Mouse (Mus musculus): ENCODE measurements around the gene Sirt7. TPM values are rescaled to one million over a fixed set of nuclear protein-coding genes. Genes with fewer than 3 reads are reported as not detected.

Sirt7 gene
- polyA plus RNA-seq, 1 experiment from 2014 or later, result 38.8 TPM

- H3K27ac ChIP-seq, result no peak overlapping the region
- peak overlapping the region; percentile 95 for H3K4me3 ChIP-seq (replicated peaks; ENCODE audit: low read depth, low read length)
- no peaks in the 10 kb centered on the region for H3K27me3 ChIP-seq (ENCODE audit: insufficient read depth, low read length)
- DNase-seq (ENCODE audit: low spot score) (no peak), ATAC-seq (replicated peaks; ENCODE audit: low FRiP score, low read depth) (no peak)
- H3K4me1 ChIP-seq (replicated peaks; ENCODE audit: insufficient read depth, low read length), result peaks cover 8% of the 10 kb centered on the region; the same call in 1 of the 2 replicates
- H3K9me3 ChIP-seq (replicated peaks; ENCODE audit: low read length), result no peaks in the 10 kb centered on the region
- H3K9ac ChIP-seq (ENCODE audit: low read depth, low read length), result peak overlapping the region; percentile 3; the same call in 1 of the 2 replicates
- peaks cover 31% of the 10 kb centered on the region for H3K36me3 ChIP-seq (ENCODE audit: insufficient read depth, low read length)
- TF ChIP-seq CTCF (IDR thresholded peaks at IDR 0.05; ENCODE audit: low read depth), result no peak
- WGBS, result 26% methylated on average over 5 of the region's 5 CpGs
- peak overlapping the region; percentile 90 for H3K4me2 ChIP-seq (ENCODE audit: low read length)
Observed at GRCm38 (mm10) chr11:120574278-120574600, 50.8 kb downstream of the Sirt7 start.

- peak; percentile 53 for DNase-seq (ENCODE audit: low spot score)
- ATAC-seq (replicated peaks; ENCODE audit: low FRiP score, low read depth), result peak; percentile 0; the same call in 1 of the 2 replicates
- Histone ChIP-seq H3K27me3 (ENCODE audit: insufficient read depth, low read length) (no peaks in the 10 kb centered on the region), H3K4me3 (replicated peaks; ENCODE audit: low read depth, low read length) (peak overlapping the region; percentile 95), H3K4me1 (replicated peaks; ENCODE audit: insufficient read depth, low read length) (peaks cover 7% of the 10 kb centered on the region; the same call in 1 of the 2 replicates), H3K27ac (peak overlapping the region; percentile 96), H3K9ac (ENCODE audit: low read depth, low read length) (peak overlapping the region; percentile 84), H3K36me3 (ENCODE audit: insufficient read depth, low read length) (peaks cover 26% of the 10 kb centered on the region), H3K9me3 (replicated peaks; ENCODE audit: low read length) (no peaks in the 10 kb centered on the region), H3K4me2 (ENCODE audit: low read length) (peak overlapping the region; percentile 90)
- no peak for TF ChIP-seq CTCF (IDR thresholded peaks at IDR 0.05; ENCODE audit: low read depth)
- 0% methylated on average over 23 of the region's 23 CpGs for whole genome bisulfite sequencing
Observed at GRCm38 (mm10) chr11:120573585-120574277, 51.3 kb downstream of the Sirt7 start.

DNA sequence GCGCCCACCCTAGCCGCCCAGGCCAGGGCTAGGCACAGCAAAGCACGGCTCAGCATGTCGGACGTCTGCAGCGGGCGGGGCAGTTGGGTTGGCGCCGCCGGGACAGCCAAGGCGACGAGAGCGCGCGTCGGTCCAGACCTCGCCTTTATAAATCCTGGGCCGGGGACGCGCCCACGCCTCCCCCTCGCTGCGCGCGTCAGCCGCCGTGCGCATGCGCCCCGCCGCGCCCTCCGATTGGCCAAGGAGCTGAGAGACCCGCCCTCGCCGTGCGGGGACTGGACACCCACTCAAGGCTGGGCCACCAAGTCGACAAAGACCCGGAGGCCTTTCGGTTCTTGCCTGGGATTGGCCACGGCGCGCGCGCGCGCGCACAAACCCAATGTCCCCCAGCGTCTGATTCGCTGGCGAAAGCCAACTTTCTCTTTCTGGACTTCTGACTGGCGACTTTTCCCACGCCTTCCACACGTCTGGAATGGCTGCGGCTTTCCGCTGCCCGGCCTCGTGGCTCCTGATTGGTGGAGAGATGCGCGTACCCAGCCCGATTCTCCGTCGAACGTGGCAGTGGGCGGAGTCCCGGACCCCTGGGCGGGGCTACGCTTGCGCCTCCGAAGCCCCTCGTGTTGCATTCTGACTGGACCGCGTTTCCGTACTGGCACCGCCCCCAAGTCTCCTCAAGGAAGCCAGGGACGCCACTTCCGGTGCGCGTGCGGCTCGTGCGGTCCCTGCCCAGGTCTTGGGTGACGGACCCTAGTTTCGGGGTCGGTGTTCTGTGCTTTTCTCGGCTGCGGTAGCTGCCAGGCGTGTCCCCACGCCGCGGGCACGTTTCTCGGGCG, 52.1 kb downstream of the Sirt7 start, which contains the start of gene P4hb:
Gene P4hb, minus strand, starts transcription at position 502 of the 833 bp plus-strand sequence.
- WGBS, result under 1% methylated on average over 87 of the region's 94 CpGs
- Histone ChIP-seq H3K27me3 (ENCODE audit: insufficient read depth, low read length) (no peaks in the 10 kb centered on the region), H3K4me2 (ENCODE audit: low read length) (peak within 1 kb of the TSS; percentile 90), H3K36me3 (ENCODE audit: insufficient read depth, low read length) (peaks cover 26% of the 10 kb centered on the region), H3K4me1 (replicated peaks; ENCODE audit: insufficient read depth, low read length) (peaks cover 7% of the 10 kb centered on the region; the same call in 1 of the 2 replicates), H3K4me3 (replicated peaks; ENCODE audit: low read depth, low read length) (peak within 1 kb of the TSS; percentile 95), H3K9ac (ENCODE audit: low read depth, low read length) (peak within 1 kb of the TSS; percentile 93), H3K27ac (peak within 1 kb of the TSS; percentile 96), H3K9me3 (replicated peaks; ENCODE audit: low read length) (no peaks in the 10 kb centered on the region)
- peak; percentile 100 for DNase-seq (ENCODE audit: low spot score)
- peak; percentile 95 for ATAC-seq (replicated peaks; ENCODE audit: low FRiP score, low read depth)
- no peak for TF ChIP-seq CTCF (IDR thresholded peaks at IDR 0.05; ENCODE audit: low read depth)

GRCm38 (mm10) chr11:120572417-120572751, 52.7 kb downstream of the Sirt7 start:
- Histone ChIP-seq H3K4me2 (ENCODE audit: low read length) (peak overlapping the region; percentile 62), H3K4me1 (replicated peaks; ENCODE audit: insufficient read depth, low read length) (peaks cover 7% of the 10 kb centered on the region; the same call in 1 of the 2 replicates), H3K36me3 (ENCODE audit: insufficient read depth, low read length) (peaks cover 29% of the 10 kb centered on the region), H3K9ac (ENCODE audit: low read depth, low read length) (peak overlapping the region; percentile 93), H3K4me3 (replicated peaks; ENCODE audit: low read depth, low read length) (peak overlapping the region; percentile 95), H3K27ac (peak overlapping the region; percentile 87), H3K27me3 (ENCODE audit: insufficient read depth, low read length) (no peaks in the 10 kb centered on the region), H3K9me3 (replicated peaks; ENCODE audit: low read length) (no peaks in the 10 kb centered on the region)
- under 1% methylated on average over 22 of the region's 24 CpGs for WGBS
- ATAC-seq (replicated peaks; ENCODE audit: low FRiP score, low read depth), result peak; percentile 26; the same call in 1 of the 2 replicates
- DNase-seq (ENCODE audit: low spot score), result no peak
- peak; percentile 9; the same call in 1 of the 2 replicates for TF ChIP-seq CTCF (IDR thresholded peaks at IDR 0.05; ENCODE audit: low read depth)

GRCm38 (mm10) chr11:120571754-120572416, 53.2 kb downstream of the Sirt7 start:
- Histone ChIP-seq H3K27ac (peak overlapping the region; percentile 87), H3K27me3 (ENCODE audit: insufficient read depth, low read length) (no peaks in the 10 kb centered on the region), H3K4me1 (replicated peaks; ENCODE audit: insufficient read depth, low read length) (peaks cover 7% of the 10 kb centered on the region; the same call in 1 of the 2 replicates), H3K36me3 (ENCODE audit: insufficient read depth, low read length) (peaks cover 34% of the 10 kb centered on the region), H3K9ac (ENCODE audit: low read depth, low read length) (peak overlapping the region; percentile 93), H3K9me3 (replicated peaks; ENCODE audit: low read length) (no peaks in the 10 kb centered on the region), H3K4me3 (replicated peaks; ENCODE audit: low read depth, low read length) (peak overlapping the region; percentile 95), H3K4me2 (ENCODE audit: low read length) (peak overlapping the region; percentile 62)
- TF ChIP-seq CTCF (IDR thresholded peaks at IDR 0.05; ENCODE audit: low read depth), result no peak
- 6% methylated on average over 11 of the region's 11 CpGs for WGBS
- DNase-seq (ENCODE audit: low spot score) (no peak), ATAC-seq (replicated peaks; ENCODE audit: low FRiP score, low read depth) (no peak)

GRCm38 (mm10) chr11:120571122-120571521, 53.9 kb downstream of the Sirt7 start:
- no peak for TF ChIP-seq CTCF (IDR thresholded peaks at IDR 0.05; ENCODE audit: low read depth)
- 63% methylated on average over 3 of the region's 3 CpGs for WGBS
- H3K4me2 ChIP-seq (ENCODE audit: low read length), result peak overlapping the region; percentile 62
- peak overlapping the region; percentile 95; the same call in 1 of the 2 replicates for H3K4me3 ChIP-seq (replicated peaks; ENCODE audit: low read depth, low read length)
- DNase-seq (ENCODE audit: low spot score) (no peak), ATAC-seq (replicated peaks; ENCODE audit: low FRiP score, low read depth) (no peak)
- H3K27me3 ChIP-seq (ENCODE audit: insufficient read depth, low read length), result no peaks in the 10 kb centered on the region
- H3K9me3 ChIP-seq (replicated peaks; ENCODE audit: low read length), result no peaks in the 10 kb centered on the region
- H3K9ac ChIP-seq (ENCODE audit: low read depth, low read length), result peak overlapping the region; percentile 93; the same call in 1 of the 2 replicates
- no peak overlapping the region for H3K27ac ChIP-seq
- peaks cover 7% of the 10 kb centered on the region; the same call in 1 of the 2 replicates for H3K4me1 ChIP-seq (replicated peaks; ENCODE audit: insufficient read depth, low read length)
- peaks cover 40% of the 10 kb centered on the region for H3K36me3 ChIP-seq (ENCODE audit: insufficient read depth, low read length)

Small RNA genes lying within 50 kb of the gene (microRNA-seq; reads per million reads assigned to microRNA genes)
- 0.80 reads per million for gene Mir6936

Other genes with a start within 250 kb of the Sirt7 start
- 21.9 and 26.6 TPM in 2 replicates for gene Faap100, start 246.5 kb downstream of the Sirt7 start, polyA plus RNA-seq (2015; fragmentation: Nextera tagmentation; extraction: Ambion mirVana)
- 21.0 and 23.3 TPM in 2 replicates for gene Nploc4, start 187.5 kb downstream of the Sirt7 start, polyA plus RNA-seq (2015; fragmentation: Nextera tagmentation; extraction: Ambion mirVana)
- gene Tspan10, start 182.6 kb downstream of the Sirt7 start, polyA plus RNA-seq (2015; fragmentation: Nextera tagmentation; extraction: Ambion mirVana), result not detected in 2 replicates
- 0.17 and 0.36 TPM in 2 replicates for gene Pde6g, start 171.7 kb downstream of the Sirt7 start, polyA plus RNA-seq (2015; fragmentation: Nextera tagmentation; extraction: Ambion mirVana)
- gene Oxld1, start 167.2 kb downstream of the Sirt7 start, polyA plus RNA-seq (2015; fragmentation: Nextera tagmentation; extraction: Ambion mirVana), result 24.3 and 30.3 TPM in 2 replicates
- gene Ccdc137, start 167.1 kb downstream of the Sirt7 start, polyA plus RNA-seq (2015; fragmentation: Nextera tagmentation; extraction: Ambion mirVana), result 26.3 and 29.5 TPM in 2 replicates
- gene Arl16, start 157.6 kb downstream of the Sirt7 start, polyA plus RNA-seq (2015; fragmentation: Nextera tagmentation; extraction: Ambion mirVana), result 32.7 and 35.1 TPM in 2 replicates
- gene Mrpl12, start 140.6 kb downstream of the Sirt7 start, polyA plus RNA-seq (2015; fragmentation: Nextera tagmentation; extraction: Ambion mirVana), result 218 and 224 TPM in 2 replicates
- gene Slc25a10, start 133.4 kb downstream of the Sirt7 start, polyA plus RNA-seq (2015; fragmentation: Nextera tagmentation; extraction: Ambion mirVana), result 121 and 132 TPM in 2 replicates
- 6.6 and 7.0 TPM in 2 replicates for gene Gcgr, start 94.5 kb downstream of the Sirt7 start, polyA plus RNA-seq (2015; fragmentation: Nextera tagmentation; extraction: Ambion mirVana)
- 218 and 227 TPM in 2 replicates for gene Mcrip1, start 75.5 kb downstream of the Sirt7 start, polyA plus RNA-seq (2015; fragmentation: Nextera tagmentation; extraction: Ambion mirVana)
- 0.30 TPM in 1 of 2 replicates, not detected in the other for gene Ppp1r27, start 74.1 kb downstream of the Sirt7 start, polyA plus RNA-seq (2015; fragmentation: Nextera tagmentation; extraction: Ambion mirVana)
- gene P4hb, start 52.0 kb downstream of the Sirt7 start, polyA plus RNA-seq (2015; fragmentation: Nextera tagmentation; extraction: Ambion mirVana), result 635 and 676 TPM in 2 replicates
- gene Arhgdia, start 43.6 kb downstream of the Sirt7 start, polyA plus RNA-seq (2015; fragmentation: Nextera tagmentation; extraction: Ambion mirVana), result 444 and 506 TPM in 2 replicates
- gene Alyref, start 26.9 kb downstream of the Sirt7 start, polyA plus RNA-seq (2015; fragmentation: Nextera tagmentation; extraction: Ambion mirVana), result 341 and 361 TPM in 2 replicates
- gene Anapc11, start 26.8 kb downstream of the Sirt7 start, polyA plus RNA-seq (2015; fragmentation: Nextera tagmentation; extraction: Ambion mirVana), result 159 and 168 TPM in 2 replicates
- gene Npb, start 16.8 kb downstream of the Sirt7 start, polyA plus RNA-seq (2015; fragmentation: Nextera tagmentation; extraction: Ambion mirVana), result 48.0 and 51.4 TPM in 2 replicates
- 116 and 118 TPM in 2 replicates for gene Pcyt2, start 7.3 kb downstream of the Sirt7 start, polyA plus RNA-seq (2015; fragmentation: Nextera tagmentation; extraction: Ambion mirVana)
- gene Mafg, start 8.4 kb upstream of the Sirt7 start, polyA plus RNA-seq (2015; fragmentation: Nextera tagmentation; extraction: Ambion mirVana), result 26.5 and 27.4 TPM in 2 replicates
- gene Pycr1, start 18.5 kb upstream of the Sirt7 start, polyA plus RNA-seq (2015; fragmentation: Nextera tagmentation; extraction: Ambion mirVana), result 12.2 and 13.9 TPM in 2 replicates
- gene Myadml2, start 22.9 kb upstream of the Sirt7 start, polyA plus RNA-seq (2015; fragmentation: Nextera tagmentation; extraction: Ambion mirVana), result 0.24 and 0.28 TPM in 2 replicates
- gene Notum, start 35.9 kb upstream of the Sirt7 start, polyA plus RNA-seq (2015; fragmentation: Nextera tagmentation; extraction: Ambion mirVana), result 5.3 and 7.4 TPM in 2 replicates
- gene Aspscr1, start 47.7 kb upstream of the Sirt7 start, polyA plus RNA-seq (2015; fragmentation: Nextera tagmentation; extraction: Ambion mirVana), result 122 TPM in 2 replicates
- gene Cenpx, start 88.5 kb upstream of the Sirt7 start, polyA plus RNA-seq (2015; fragmentation: Nextera tagmentation; extraction: Ambion mirVana), result 160 and 174 TPM in 2 replicates
- gene Lrrc45, start 88.7 kb upstream of the Sirt7 start, polyA plus RNA-seq (2015; fragmentation: Nextera tagmentation; extraction: Ambion mirVana), result 31.3 and 33.5 TPM in 2 replicates
- gene Rac3, start 96.2 kb upstream of the Sirt7 start, polyA plus RNA-seq (2015; fragmentation: Nextera tagmentation; extraction: Ambion mirVana), result 23.4 and 23.7 TPM in 2 replicates
- 112 and 123 TPM in 2 replicates for gene Dcxr, start 102.0 kb upstream of the Sirt7 start, polyA plus RNA-seq (2015; fragmentation: Nextera tagmentation; extraction: Ambion mirVana)
- 1.8 and 3.6 TPM in 2 replicates for gene Cbr2, start 106.9 kb upstream of the Sirt7 start, polyA plus RNA-seq (2015; fragmentation: Nextera tagmentation; extraction: Ambion mirVana)
- 2.6 and 4.5 TPM in 2 replicates for gene Hmga1b, start 137.6 kb upstream of the Sirt7 start, polyA plus RNA-seq (2015; fragmentation: Nextera tagmentation; extraction: Ambion mirVana)
- gene Rfng, start 159.0 kb upstream of the Sirt7 start, polyA plus RNA-seq (2015; fragmentation: Nextera tagmentation; extraction: Ambion mirVana), result 32.4 and 32.6 TPM in 2 replicates
- 158 and 170 TPM in 2 replicates for gene Gps1, start 159.0 kb upstream of the Sirt7 start, polyA plus RNA-seq (2015; fragmentation: Nextera tagmentation; extraction: Ambion mirVana)
- gene Dus1l, start 171.2 kb upstream of the Sirt7 start, polyA plus RNA-seq (2015; fragmentation: Nextera tagmentation; extraction: Ambion mirVana), result 66.0 and 73.0 TPM in 2 replicates
- gene Fasn, start 199.3 kb upstream of the Sirt7 start, polyA plus RNA-seq (2015; fragmentation: Nextera tagmentation; extraction: Ambion mirVana), result 19.8 and 19.9 TPM in 2 replicates

Measured in kidney, postnatal 0 days (tissue).